Mouse (Mus musculus) testis, postnatal 10 days (tissue): Measurements from ENCODE around the gene Rnasel.
"Not testable (repeated sequence)": the region's sequence is repeated elsewhere in the genome, so short reads cannot be mapped to it uniquely, and the experiment has no call there.

Experiments
- DNase-seq: peaks from one replicate; pipeline ENCODE4 v3.0.0; 2021; ENCODE audit warnings: low spot score

Rnasel gene

GRCm38 (mm10) chr1:153769571-153769970 is 20.3 kb downstream of the Rnasel start:
- not testable (repeated sequence) for DNase-seq

DNA sequence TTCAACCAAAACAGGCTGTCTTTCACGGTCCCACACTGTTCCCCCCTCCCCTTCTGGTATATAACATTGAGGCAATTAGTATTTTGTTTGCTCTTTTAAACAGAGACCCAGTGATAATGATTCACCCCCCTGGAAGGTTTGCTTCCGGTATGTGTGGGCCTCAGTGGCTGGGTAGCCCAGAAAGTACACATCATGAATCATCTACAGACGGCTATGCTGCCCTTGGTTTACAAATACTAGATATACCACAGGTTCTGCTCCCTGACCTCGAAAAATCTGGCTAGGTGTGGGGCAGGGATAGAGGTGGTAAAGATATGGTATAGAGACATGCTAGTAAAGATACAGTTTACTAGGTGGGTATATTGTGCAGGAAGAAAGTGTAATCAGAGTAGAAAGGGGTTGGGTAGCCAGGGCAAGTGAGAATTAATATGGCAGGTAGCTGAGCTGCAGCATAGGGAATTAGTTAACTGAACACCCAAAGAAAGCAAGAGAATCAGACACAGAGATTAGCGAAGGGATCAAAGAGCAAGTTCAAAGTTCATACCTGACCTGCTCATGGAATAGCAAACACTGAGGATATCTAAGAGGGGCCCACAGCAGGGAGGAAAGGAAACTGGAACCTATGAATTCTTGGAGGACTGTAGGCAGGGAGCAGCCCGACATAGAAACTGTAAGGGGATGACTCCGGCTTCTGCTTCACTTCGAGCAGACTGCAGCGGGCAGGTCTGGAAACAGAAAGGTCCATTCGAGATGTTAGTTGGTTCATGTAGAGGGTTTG is 21.0 kb downstream of the Rnasel start:
- DNase-seq = no peak

- DNase-seq = no peak
Measured at GRCm38 (mm10) chr1:153770776-153771167, 21.5 kb downstream of the Rnasel start.

- no peak for DNase-seq
Measured at GRCm38 (mm10) chr1:153775174-153775573, 25.9 kb downstream of the Rnasel start.

- no peak for DNase-seq
Measured at GRCm38 (mm10) chr1:153776257-153776656, 27.0 kb downstream of the Rnasel start.

DNA sequence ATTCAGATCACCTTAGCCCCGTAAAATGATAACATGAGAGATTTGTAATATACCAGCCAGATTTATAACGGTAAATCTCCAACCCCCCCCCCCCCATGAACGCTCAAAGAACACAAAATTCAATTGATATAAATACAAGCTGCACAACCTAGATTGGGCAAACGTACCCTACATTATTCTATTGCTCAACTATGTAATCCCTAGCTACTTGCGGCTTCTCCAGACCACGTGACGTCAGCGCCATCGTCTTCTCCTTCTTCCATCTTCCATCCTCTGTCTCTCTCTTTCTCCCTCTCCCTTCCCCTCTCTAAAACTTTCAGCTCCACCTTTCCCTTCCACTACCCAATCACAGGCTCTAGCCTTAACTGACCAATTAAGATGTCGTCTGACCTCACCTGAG is 29.0 kb downstream of the Rnasel start:
- DNase-seq = no peak

- DNase-seq = no peak
Measured at GRCm38 (mm10) chr1:153783339-153783738, 34.1 kb downstream of the Rnasel start.

DNA sequence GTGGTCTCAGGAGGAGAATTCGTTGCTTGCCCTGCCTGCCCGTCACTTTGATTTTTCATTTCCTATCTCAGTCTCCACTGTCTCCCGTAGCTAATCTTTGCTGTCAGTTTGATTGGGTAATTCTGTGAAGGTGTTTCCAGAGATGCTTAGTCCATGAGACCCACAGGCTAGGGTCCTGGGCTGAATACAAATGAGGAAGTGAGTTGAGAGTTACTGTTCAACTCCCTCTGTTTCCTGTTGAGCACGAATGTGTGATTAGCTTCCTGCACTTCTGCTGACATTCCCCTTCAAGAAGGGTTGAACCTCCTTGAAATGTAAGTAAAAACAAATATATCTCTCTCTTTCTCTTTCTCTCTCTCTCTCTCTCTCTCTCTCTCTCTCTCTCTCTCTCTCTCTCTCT is 36.4 kb downstream of the Rnasel start:
- DNase-seq = no peak

DNA sequence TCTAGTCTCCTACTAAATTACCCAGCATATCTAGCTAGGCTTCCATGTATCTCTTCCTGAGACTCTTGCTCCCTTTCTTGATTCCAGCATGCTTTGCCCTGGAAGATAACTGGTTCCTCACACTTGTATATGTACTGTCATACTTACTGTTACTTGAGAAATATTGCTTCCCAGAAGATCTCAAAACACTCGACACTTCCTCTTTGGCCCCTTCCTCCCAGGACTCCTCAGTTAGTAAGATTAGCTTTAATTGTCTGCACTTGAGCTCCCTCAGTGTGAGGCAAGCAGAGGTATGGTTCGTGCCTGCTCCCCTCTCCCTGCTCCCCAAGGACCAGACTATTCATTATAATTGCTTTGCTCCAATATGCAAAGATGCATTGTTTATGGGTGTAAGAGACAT is 41.5 kb downstream of the Rnasel start:
- no peak for DNase-seq

- no peak for DNase-seq
Measured at GRCm38 (mm10) chr1:153794241-153794640, 45.0 kb downstream of the Rnasel start.

DNA sequence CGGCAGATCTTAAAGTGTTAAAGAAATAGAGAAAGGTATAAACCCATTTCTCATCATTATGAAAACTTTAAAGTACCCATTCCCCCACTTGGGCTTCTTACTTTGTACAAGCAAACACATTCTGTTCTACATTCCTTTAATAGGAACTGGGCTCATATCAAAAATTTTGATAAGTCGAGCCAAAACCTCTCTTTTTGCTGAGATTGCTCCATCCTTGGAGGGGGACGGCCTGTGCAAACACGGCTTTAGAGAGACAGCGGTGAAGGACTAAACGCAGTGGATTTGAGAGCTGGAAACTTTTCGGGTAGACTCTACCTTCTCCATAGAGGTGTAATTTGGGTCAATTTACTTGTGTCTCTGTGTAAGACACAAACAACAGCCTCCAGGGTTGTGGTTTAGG is 53.5 kb downstream of the Rnasel start:
- no peak for DNase-seq

DNA sequence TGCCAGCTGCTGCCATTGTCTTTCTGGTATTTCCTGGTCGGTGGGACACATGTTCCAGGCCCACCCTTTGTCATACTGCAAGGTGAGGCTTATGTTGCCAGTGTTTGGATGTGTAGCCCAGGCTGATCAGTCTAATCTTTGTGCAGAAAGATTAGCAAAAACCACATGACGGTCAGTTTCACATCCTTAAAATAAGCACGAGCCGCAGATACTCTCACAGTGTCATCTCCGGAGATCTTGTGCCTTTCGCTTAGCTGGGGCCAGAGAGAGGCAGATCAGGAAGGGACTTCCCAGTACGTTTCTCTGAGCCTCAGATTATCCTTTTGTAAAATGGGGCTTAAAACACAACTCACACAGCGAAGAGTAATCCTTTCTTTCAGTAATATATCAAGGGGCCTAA is 54.3 kb downstream of the Rnasel start:
- DNase-seq = no peak

- DNase-seq = peak; percentile 85
Measured at GRCm38 (mm10) chr1:153807390-153807993, 58.3 kb downstream of the Rnasel start.
